Mouse (Mus musculus): ENCODE data around the gene Stard13. TPM values are rescaled to one million over a fixed set of nuclear protein-coding genes. Genes with fewer than 3 reads are reported as not detected.

Stard13 gene
- polyA plus RNA-seq, 1 experiment from 2014 or later, result 3.3 TPM

DNA sequence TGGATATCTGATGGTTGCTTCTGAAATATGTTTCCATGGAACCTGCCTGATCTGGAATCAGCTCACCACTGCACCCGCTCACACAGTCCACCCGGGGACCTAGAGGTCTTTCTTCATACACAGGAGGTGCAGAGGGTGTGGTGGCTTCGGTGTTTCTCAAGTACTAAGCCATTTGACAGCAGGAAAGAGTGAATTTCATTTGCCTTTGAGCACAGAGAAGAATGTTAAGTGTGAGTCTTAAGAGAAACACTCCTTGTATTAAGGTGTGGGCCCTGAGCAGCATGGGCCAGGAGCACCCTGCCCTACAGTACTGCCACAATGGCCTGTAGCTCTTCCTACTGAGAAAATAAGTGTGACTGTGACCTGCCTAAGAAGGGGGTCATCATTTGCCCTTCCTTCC lies 65.4 kb downstream of the Stard13 start:
- H3K4me1 ChIP-seq, result no peaks in the 10 kb centered on the region
- H3K27ac ChIP-seq, result no peak overlapping the region
- WGBS, result 86% methylated on average over 3 of the region's 3 CpGs
- no peak overlapping the region for H3K4me3 ChIP-seq
- H3K27me3 ChIP-seq (ENCODE audit: insufficient read depth, poor library complexity, severe bottlenecking), result no peaks in the 10 kb centered on the region
- no peaks in the 10 kb centered on the region for H3K9me3 ChIP-seq
- no peaks in the 10 kb centered on the region for H3K36me3 ChIP-seq
- DNase-seq (ENCODE audit: low spot score), result peak; percentile 41

DNA sequence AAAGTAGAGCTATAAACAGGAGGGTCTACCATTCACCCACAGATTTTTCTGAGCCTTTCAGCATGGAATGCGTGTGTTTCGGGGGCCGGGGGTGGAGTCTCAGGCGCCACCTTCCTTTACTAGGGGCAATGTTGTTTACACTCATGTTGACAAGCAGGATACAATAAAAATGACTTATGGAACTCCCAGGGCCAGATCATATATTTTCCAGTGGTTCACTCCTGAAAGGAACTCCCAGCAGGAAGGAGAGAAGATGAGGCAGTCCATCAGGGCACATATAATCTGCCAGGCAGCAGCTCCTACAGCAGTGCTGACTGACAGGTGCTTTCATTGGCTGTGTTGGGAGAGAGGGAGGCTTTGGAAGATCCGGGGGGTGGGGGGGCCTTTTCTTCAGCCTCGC lies 66.0 kb downstream of the Stard13 start:
- no peak overlapping the region for H3K4me3 ChIP-seq
- no peak overlapping the region for H3K27ac ChIP-seq
- no peaks in the 10 kb centered on the region for H3K36me3 ChIP-seq
- DNase-seq (ENCODE audit: low spot score), result peak; percentile 27
- no peaks in the 10 kb centered on the region for H3K9me3 ChIP-seq
- WGBS, result 83% methylated on average over 6 of the region's 6 CpGs
- no peaks in the 10 kb centered on the region for H3K27me3 ChIP-seq (ENCODE audit: insufficient read depth, poor library complexity, severe bottlenecking)
- no peaks in the 10 kb centered on the region for H3K4me1 ChIP-seq

DNA sequence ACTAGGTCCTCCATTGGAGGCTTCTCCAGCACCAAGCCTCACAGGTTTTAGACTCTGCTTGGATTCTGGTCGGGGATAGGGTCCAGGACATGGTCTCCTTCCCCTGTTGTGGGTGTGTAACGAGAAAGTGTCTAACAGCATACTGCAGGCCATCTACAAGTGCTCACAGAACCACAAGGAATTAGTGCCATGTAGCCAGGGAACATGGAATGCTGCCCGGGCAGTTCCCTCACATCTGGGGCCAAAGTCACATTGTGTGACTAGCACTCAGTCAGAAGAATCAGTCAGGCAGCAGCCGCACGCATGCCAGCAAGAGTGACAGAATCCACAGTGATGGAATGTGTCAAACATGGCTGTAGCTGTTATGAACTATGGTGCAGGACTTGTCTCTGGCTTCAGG lies 67.4 kb downstream of the Stard13 start:
- peak; percentile 55 for DNase-seq (ENCODE audit: low spot score)

DNA sequence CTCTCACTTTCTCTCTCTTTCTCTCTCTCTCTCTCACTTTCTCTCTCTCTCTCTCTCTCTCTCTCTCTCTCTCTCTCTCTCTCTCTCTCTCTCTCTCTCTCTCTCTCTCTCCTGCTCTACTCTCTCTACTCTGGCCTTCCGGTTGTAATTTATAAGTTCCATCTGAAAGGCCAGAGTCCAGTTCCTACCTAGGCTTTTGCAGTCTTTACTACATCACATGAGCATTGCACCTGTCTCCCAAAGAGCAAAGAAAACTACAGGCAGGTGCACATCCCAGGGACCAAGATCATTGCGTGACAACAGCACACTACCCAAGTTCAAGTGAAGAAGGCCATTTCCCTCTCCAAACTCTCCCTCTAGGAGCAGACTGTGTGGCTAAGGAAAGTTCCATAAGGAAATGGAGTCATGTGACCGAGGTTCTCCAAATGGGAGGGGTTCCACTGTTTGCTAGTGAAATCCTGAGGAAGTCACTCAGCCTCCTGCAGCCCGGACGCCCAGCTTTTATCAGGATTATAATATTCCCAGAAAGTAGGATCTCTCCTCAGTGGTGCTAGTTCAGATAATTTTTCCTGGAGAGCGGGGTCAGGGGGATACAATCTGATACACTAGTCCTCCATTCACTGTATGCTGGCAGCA lies 68.1 kb downstream of the Stard13 start:
- H3K27ac ChIP-seq, result no peak overlapping the region
- H3K4me3 ChIP-seq, result no peak overlapping the region
- H3K4me1 ChIP-seq, result no peaks in the 10 kb centered on the region
- no peaks in the 10 kb centered on the region for H3K9me3 ChIP-seq
- no peaks in the 10 kb centered on the region for H3K36me3 ChIP-seq
- DNase-seq (ENCODE audit: low spot score), result peak; percentile 42
- 67% methylated on average over 6 of the region's 6 CpGs for WGBS
- no peaks in the 10 kb centered on the region for H3K27me3 ChIP-seq (ENCODE audit: insufficient read depth, poor library complexity, severe bottlenecking)

More for the DNA sequence above, 67.4 kb downstream of the Stard13 start:
- no peaks in the 10 kb centered on the region for H3K4me1 ChIP-seq
- no peaks in the 10 kb centered on the region for H3K36me3 ChIP-seq
- 60% methylated on average over 5 of the region's 5 CpGs for WGBS
- no peak overlapping the region for H3K27ac ChIP-seq
- H3K9me3 ChIP-seq, result no peaks in the 10 kb centered on the region
- H3K27me3 ChIP-seq (ENCODE audit: insufficient read depth, poor library complexity, severe bottlenecking), result no peaks in the 10 kb centered on the region
- H3K4me3 ChIP-seq, result no peak overlapping the region

DNA sequence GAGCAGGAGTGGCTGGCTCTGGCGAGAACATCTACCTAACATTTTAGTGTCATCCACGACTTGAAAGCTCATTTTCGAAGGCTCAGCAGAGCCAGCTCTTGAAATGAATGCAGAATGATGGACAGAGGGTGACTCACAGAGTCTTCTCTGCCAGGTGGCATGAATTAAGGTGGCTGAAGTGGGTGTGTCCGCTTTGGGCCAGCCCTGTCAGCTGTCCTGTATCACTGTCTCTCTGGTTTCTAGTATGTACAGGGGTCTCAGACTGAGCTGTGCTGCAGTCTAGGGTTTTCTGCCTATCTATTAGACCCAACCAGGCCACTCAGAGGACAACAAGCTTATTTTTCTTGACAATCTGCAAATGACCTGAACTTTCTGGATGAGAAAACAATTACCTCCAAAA lies 68.8 kb downstream of the Stard13 start:
- H3K4me1 ChIP-seq, result no peaks in the 10 kb centered on the region
- H3K9me3 ChIP-seq, result no peaks in the 10 kb centered on the region
- H3K27ac ChIP-seq, result no peak overlapping the region
- no peaks in the 10 kb centered on the region for H3K27me3 ChIP-seq (ENCODE audit: insufficient read depth, poor library complexity, severe bottlenecking)
- peak; percentile 35 for DNase-seq (ENCODE audit: low spot score)
- H3K36me3 ChIP-seq, result no peaks in the 10 kb centered on the region
- H3K4me3 ChIP-seq, result no peak overlapping the region
- WGBS, result 64% methylated on average over 4 of the region's 4 CpGs

DNA sequence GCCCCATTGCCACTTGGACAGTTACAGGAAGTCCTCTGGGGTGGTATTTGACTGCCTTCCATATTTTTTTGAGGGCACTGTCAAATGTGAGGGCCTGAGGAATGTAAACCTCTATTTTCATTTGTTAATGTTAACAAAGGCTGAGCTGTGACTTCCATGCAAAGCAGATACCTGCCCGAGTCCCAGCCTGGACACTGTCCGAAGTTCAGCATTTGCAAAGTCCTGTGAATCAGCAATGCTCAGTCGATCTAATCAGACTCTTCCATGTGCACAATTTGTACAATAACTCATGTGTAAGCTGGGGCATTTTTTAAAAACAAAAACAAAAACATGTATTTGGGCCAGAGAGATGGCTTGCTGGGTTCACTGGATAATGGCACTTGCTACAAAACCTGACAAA lies 71.0 kb downstream of the Stard13 start:
- no peaks in the 10 kb centered on the region for H3K27me3 ChIP-seq (ENCODE audit: insufficient read depth, poor library complexity, severe bottlenecking)
- no peak for DNase-seq (ENCODE audit: low spot score)
- no peaks in the 10 kb centered on the region for H3K4me1 ChIP-seq
- H3K9me3 ChIP-seq, result no peaks in the 10 kb centered on the region
- no peak overlapping the region for H3K4me3 ChIP-seq
- H3K27ac ChIP-seq, result no peak overlapping the region
- WGBS, result 88% methylated on average over 3 of the region's 3 CpGs
- H3K36me3 ChIP-seq, result no peaks in the 10 kb centered on the region

DNA sequence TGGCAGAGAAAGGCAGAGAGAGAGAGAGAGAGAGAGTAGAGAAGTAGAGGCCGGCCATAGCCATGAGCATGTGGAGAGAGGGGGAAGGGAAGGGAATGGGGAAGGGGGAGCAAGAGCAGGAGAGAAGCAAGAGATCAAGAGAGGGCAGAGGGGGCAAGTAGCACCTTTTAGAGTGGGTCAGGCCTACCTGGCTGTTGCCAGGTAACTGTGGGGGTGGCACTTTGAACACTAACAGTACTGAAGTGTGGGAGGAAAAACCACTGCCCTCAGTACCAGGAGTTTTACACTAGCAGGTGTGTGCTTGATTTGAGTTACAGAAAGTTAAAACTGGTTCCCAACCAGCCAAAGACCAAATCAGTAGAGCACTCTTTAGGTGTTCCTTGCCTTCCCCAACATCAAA lies 78.4 kb downstream of the Stard13 start:
- peaks cover 20% of the 10 kb centered on the region for H3K4me1 ChIP-seq
- DNase-seq (ENCODE audit: low spot score), result no peak
- no peaks in the 10 kb centered on the region for H3K27me3 ChIP-seq (ENCODE audit: insufficient read depth, poor library complexity, severe bottlenecking)
- no peak overlapping the region for H3K4me3 ChIP-seq
- peak overlapping the region; percentile 45; the same call in 1 of the 2 replicates for H3K27ac ChIP-seq
- 53% methylated on average over 1 of the region's 1 CpGs for WGBS
- no peaks in the 10 kb centered on the region for H3K9me3 ChIP-seq
- H3K36me3 ChIP-seq, result no peaks in the 10 kb centered on the region

DNA sequence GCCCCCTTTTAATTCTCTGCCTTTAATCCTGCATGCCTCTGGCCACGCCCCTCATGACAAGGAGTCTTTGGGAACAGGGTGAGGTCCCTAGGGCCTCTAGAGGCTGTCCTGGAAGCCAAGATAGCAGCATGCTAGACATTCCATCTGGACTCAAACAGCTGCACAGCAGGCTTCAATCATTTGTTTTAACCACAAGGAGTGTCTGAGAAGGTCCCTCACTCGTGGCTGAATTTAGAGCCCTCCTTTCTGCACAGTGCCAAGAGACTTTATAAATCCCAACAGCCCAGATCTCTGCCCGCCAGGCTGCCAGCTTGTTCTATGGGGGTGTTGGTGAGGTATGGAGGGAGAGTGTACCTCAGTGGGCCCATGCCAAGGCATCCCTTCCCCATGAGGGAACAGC lies 78.9 kb downstream of the Stard13 start:
- Histone ChIP-seq H3K4me1 (peaks cover 20% of the 10 kb centered on the region), H3K9me3 (no peaks in the 10 kb centered on the region), H3K4me3 (no peak overlapping the region), H3K27me3 (ENCODE audit: insufficient read depth, poor library complexity, severe bottlenecking) (no peaks in the 10 kb centered on the region), H3K36me3 (no peaks in the 10 kb centered on the region), H3K27ac (peak overlapping the region; percentile 45)
- DNase-seq (ENCODE audit: low spot score), result no peak
- WGBS, result 28% methylated on average over 3 of the region's 3 CpGs

DNA sequence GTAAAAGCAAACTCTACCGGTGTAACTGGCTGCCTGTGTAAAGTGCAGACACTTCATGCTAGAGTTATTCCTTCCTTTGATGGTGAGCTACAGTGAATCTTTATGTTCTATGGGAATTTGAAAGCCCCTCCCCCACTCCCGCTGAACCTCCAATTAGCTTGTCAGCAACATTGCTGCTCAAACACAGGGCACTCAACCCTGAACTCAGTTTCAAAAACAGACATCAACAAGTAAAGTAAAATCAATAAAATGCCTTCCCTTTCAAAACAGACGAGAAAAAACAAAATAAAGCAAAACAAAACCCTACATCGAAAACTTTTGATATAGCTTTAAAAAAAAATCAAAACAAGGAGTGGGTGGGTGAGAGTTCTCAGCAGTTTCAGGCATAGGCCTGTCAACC lies 79.6 kb downstream of the Stard13 start:
- Histone ChIP-seq H3K27me3 (ENCODE audit: insufficient read depth, poor library complexity, severe bottlenecking) (no peaks in the 10 kb centered on the region), H3K9me3 (no peaks in the 10 kb centered on the region), H3K27ac (no peak overlapping the region), H3K36me3 (no peaks in the 10 kb centered on the region), H3K4me3 (no peak overlapping the region), H3K4me1 (peaks cover 20% of the 10 kb centered on the region)
- DNase-seq (ENCODE audit: low spot score), result no peak
- 70% methylated on average over 4 of the region's 4 CpGs for WGBS

DNA sequence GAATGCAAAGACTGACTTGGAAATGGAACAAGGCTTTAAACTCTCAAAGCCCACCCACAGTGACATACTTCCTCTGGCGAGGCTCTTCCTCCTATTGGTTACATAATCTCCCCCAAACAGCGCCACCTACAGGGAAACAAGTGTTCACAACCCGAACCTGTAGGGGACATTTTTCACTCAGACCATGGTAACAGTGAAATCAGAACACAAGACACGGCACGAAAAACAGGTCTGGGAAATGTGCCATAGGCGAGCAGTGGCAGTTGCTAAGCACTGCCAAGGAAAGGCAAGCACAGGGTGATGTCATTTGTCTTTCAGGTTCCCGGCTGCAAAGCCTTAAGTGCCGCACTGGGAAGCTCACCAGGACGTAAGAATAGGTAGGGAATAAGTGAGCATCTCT lies 82.1 kb downstream of the Stard13 start:
- no peak for DNase-seq (ENCODE audit: low spot score)
- Histone ChIP-seq H3K36me3 (no peaks in the 10 kb centered on the region), H3K9me3 (no peaks in the 10 kb centered on the region), H3K27me3 (ENCODE audit: insufficient read depth, poor library complexity, severe bottlenecking) (no peaks in the 10 kb centered on the region), H3K27ac (no peak overlapping the region), H3K4me3 (no peak overlapping the region), H3K4me1 (peaks cover 20% of the 10 kb centered on the region)
- 91% methylated on average over 9 of the region's 9 CpGs for WGBS

DNA sequence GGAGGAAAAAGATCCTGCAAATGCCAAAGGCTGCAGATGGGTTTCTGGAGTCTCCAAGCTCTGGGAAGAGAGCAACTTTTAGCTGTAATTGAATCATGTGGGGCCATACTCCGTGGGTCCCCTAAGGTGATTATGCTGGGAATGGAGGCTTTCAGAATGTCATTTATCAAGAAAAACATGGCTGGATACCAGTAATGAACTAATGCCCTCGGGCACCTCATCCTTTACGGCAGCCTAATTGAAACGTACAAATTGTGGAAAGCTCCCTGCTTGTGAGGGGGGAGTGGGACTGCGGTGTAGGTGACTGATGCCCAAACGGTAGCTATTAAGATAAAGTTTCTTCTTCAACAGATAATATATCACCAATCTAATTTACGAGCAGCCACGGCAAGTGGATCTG lies 84.1 kb downstream of the Stard13 start:
- H3K4me1 ChIP-seq, result peaks cover 6% of the 10 kb centered on the region; the same call in 1 of the 2 replicates
- no peak for DNase-seq (ENCODE audit: low spot score)
- no peaks in the 10 kb centered on the region for H3K36me3 ChIP-seq
- 55% methylated on average over 8 of the region's 8 CpGs for WGBS
- no peak overlapping the region for H3K4me3 ChIP-seq
- no peaks in the 10 kb centered on the region for H3K9me3 ChIP-seq
- H3K27ac ChIP-seq, result no peak overlapping the region
- H3K27me3 ChIP-seq (ENCODE audit: insufficient read depth, poor library complexity, severe bottlenecking), result no peaks in the 10 kb centered on the region

DNA sequence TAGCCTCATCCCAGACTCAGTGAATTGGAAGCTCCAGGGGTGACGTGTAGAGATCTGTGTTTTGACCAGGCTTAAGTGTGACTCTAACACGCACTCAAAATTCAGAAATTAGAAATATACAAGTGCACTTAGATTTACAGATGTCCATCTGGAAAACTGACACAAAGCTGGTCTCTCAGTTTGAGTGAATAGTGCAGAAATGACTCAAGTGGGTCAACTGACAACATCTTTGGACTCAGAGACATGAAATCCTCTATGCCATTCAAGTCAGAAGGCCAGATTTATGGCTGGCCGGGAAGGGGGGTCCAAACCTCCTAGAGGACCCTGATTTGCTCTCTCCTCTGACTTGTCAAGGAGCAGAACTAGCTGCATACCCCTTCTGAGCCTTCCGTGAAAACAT lies 85.6 kb downstream of the Stard13 start:
- no peaks in the 10 kb centered on the region for H3K36me3 ChIP-seq
- no peaks in the 10 kb centered on the region for H3K9me3 ChIP-seq
- 85% methylated on average over 4 of the region's 4 CpGs for WGBS
- no peak for DNase-seq (ENCODE audit: low spot score)
- H3K27ac ChIP-seq, result no peak overlapping the region
- H3K4me3 ChIP-seq, result no peak overlapping the region
- H3K4me1 ChIP-seq, result peaks cover 5% of the 10 kb centered on the region
- no peaks in the 10 kb centered on the region for H3K27me3 ChIP-seq (ENCODE audit: insufficient read depth, poor library complexity, severe bottlenecking)

DNA sequence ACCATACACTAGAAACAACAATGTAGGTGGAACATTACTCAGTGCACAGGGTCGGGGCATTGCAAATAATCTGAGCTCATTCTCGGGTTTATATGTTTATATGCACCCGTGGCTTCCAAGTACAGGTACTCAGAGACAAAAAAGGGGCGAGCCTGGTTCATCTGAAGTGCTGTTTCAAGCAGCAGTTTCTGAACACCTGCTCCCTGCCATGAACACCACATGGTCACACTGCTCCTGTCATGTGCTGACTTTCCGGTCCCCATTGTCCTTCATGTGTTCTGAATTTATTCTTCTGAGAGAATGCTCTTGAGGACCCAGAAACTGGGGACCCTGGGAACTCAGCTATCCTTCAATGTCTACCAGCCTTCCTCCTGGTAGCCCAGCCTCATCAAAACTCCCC lies 87.8 kb downstream of the Stard13 start:
- H3K27me3 ChIP-seq (ENCODE audit: insufficient read depth, poor library complexity, severe bottlenecking), result no peaks in the 10 kb centered on the region
- 82% methylated on average over 5 of the region's 5 CpGs for WGBS
- no peaks in the 10 kb centered on the region for H3K9me3 ChIP-seq
- H3K27ac ChIP-seq, result no peak overlapping the region
- H3K4me1 ChIP-seq, result peaks cover 20% of the 10 kb centered on the region
- no peak overlapping the region for H3K4me3 ChIP-seq
- DNase-seq (ENCODE audit: low spot score), result no peak
- no peaks in the 10 kb centered on the region for H3K36me3 ChIP-seq

DNA sequence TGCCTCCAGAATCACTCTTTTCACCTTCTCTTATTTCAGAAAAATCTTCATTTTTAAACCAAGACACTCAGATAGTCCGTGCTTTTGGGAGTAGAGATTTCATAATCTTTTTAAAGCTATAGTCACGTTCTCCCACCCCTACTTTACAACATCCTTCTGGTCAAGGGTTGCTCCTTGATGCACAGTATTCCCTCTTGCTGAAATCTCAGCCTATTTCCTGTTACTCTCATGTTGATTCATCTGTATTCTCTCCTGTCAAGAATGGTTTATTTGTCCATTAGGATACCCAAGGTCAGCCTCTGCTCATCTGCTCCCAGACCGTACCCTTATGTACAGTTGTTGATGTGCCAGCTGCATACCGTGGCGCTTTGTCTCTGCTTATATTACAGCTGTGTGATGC lies 89.7 kb downstream of the Stard13 start:
- Histone ChIP-seq H3K4me3 (no peak overlapping the region), H3K27ac (no peak overlapping the region), H3K27me3 (ENCODE audit: insufficient read depth, poor library complexity, severe bottlenecking) (no peaks in the 10 kb centered on the region), H3K4me1 (peaks cover 20% of the 10 kb centered on the region), H3K9me3 (no peaks in the 10 kb centered on the region), H3K36me3 (no peaks in the 10 kb centered on the region)
- 77% methylated on average over 5 of the region's 5 CpGs for WGBS
- no peak for DNase-seq (ENCODE audit: low spot score)
